Mouse (Mus musculus): ENCODE measurements around the gene Diexf. TPM values are rescaled to one million over a fixed set of nuclear protein-coding genes. Genes with fewer than 3 reads are reported as not detected.

The Diexf gene
- polyA plus RNA-seq (2012; rRNA removed): 3.6 and 4.8 TPM in 2 replicates

DNA sequence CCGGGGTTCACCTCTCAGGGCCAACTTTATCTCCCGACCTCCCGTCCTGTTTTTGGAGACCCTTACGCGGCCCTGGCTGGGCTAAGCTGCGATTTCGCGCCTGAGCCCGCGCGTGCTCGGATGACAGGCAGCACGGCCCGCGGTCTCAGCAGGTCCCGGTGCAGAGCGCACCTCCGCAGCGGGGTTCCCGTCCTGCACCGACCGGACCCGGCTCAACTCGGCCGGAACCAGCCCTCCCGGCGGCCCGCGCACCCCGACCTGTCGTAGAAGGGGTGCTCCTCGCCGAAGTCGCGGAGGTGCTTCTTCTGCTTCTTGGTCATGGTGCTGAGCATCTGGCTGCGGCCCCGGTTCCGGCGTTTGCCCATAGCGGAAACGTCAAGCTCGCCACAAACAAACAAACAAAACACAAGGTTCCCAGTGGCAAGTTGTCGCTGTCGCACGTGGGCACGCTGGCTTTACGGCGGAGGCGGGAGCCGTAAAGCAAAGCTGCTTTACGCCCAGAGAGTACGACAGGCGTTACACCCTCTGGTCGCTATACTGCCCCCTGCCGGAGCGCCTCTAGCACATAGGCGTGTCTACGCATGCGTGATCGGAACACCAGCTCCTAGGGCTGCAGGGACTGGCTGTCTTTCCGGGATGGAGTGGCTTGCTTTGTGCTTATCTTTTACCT, at the start of gene Diexf:
Gene Diexf (minus strand): TSS at position 487 of the 670 bp plus-strand sequence.

DNA sequence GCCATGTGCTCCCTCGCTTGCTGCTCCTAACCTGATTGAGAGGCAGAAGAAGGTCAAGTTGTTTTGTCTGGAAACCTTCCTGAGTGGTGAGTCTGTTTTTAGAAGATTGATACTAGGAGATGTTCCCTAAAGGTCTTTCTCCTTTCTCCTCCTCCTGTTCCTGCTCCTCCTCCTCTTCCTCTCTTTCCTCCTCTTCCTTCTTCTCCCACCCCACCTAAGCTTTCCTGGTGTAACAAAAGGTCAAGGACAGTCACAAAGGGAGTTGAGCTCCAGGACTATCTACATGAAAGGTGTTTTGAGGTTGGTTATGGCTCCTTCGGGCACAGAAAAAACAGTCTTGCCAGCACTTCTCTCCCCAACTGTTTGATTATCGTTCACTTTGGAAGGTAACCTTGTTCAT, 37.7 kb upstream of the Diexf start, which contains the start of gene A130010J15Rik:
Gene A130010J15Rik (plus strand): TSS at position 301 of the 400 bp plus-strand sequence.

DNA sequence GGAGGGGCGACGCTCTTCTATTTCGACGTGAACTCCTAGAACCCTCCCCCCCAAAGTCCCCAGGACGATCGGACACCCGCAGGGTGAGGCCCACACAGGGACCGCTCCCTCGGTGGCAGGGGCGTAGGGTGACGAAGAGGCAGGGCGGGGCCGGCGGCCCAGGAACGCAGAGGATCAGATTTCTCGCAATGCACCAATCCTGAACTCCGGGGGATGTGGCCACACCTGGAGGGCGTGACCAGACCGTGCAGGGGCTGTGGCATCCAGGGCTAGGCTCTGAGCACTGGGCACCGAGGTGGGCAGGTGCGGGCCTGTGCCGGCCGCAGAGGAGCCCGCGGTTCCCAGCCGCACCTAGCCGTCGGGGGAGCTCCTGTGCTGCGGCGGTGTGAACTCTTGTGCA, 22.8 kb upstream of the Diexf start, which contains the start of gene Irf6:
Gene Irf6 (plus strand): TSS at position 240 of the 400 bp plus-strand sequence.

Other genes starting within 250 kb of the Diexf start
- not detected in 2 replicates for gene Syt14, start 94.5 kb downstream of the Diexf start, polyA plus RNA-seq (2012; rRNA removed)
- gene Irf6, start 22.8 kb upstream of the Diexf start, polyA plus RNA-seq (2012; rRNA removed): 52.5 and 61.6 TPM in 2 replicates
- gene A130010J15Rik, start 37.8 kb upstream of the Diexf start, polyA plus RNA-seq (2012; rRNA removed): 0.80 and 1.7 TPM in 2 replicates
- gene Traf3ip3, start 71.4 kb upstream of the Diexf start, polyA plus RNA-seq (2012; rRNA removed): 0.12 and 0.22 TPM in 2 replicates
- 21.6 and 33.5 TPM in 2 replicates for gene Lamb3, start 77.4 kb upstream of the Diexf start, polyA plus RNA-seq (2012; rRNA removed)
- 4.6 and 6.2 TPM in 2 replicates for gene Hsd11b1, start 133.8 kb upstream of the Diexf start, polyA plus RNA-seq (2012; rRNA removed)
- gene G0s2, start 142.9 kb upstream of the Diexf start, polyA plus RNA-seq (2012; rRNA removed): 19.3 and 35.3 TPM in 2 replicates
- 0.06 and 0.34 TPM in 2 replicates for gene Camk1g, start 240.0 kb upstream of the Diexf start, polyA plus RNA-seq (2012; rRNA removed)

Data from stomach, adult 2 months (tissue).